Mouse (Mus musculus): ENCODE results near the gene Ccdc159.

DNA sequence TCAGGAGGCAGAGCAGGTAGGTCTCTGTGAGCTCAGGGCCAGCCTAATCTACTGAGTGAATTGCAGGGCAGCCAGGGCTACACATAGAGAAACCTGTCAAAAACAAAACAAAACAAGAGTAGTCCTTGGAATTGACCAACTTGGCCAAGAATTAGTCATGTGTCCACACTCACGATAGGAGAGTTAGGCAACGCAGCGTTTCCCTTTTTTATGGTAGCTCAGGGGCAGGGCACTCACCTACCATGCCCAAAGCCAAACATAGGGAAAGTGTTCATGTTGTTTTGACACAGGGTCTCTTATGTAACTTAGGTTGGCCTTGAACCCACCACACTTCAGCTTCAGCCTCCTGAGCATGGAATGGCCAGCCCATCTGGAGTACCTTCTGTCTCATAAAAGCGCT is 42.0 kb downstream of the Ccdc159 start:
- no peak for TF ChIP-seq GATA1 (IDR thresholded peaks at IDR 0.05; ENCODE audit: low read length)
- TF ChIP-seq TAL1 (IDR thresholded peaks at IDR 0.05; ENCODE audit: low read length) = no peak

All from erythroblast, embryonic 14.5 days (primary cell).